Mouse (Mus musculus): ENCODE measurements around the gene Glyr1. TPM values are rescaled to one million over a fixed set of nuclear protein-coding genes. Genes with fewer than 3 reads are reported as not detected.

Glyr1 gene
- polyA plus RNA-seq, 1 experiment from 2014 or later = 188 TPM

DNA sequence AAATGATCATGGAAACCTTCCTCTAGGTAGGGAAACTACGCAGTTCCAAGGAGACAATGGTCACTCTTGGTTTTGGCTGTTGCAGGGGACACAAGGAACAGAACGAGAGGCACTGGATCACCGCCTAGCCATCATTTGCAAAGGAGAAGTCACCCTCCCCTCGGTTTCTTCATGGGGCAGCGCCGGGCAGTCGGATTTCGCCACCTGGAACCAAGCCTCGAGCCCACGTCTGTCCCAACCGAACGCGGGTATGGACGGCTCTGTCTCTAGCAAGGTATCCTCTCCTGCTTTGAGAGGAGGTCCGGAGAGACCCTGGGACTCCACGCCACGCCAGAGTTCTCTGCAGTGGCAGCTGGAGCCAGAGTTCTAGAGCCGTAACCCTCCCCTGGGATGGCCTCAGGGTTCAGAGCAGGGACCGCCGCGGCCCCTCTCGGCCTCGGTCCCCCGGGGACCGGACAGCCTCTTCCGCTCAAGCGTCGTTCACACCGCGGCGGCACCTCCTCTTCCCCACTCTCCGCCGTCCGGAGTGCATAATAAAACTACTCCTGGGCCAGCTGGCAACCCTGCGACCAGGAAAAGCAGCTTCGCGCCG lies 385 bp downstream of the Glyr1 start:
- Histone ChIP-seq H3K4me2 (peak overlapping the region; percentile 92), H3K36me3 (ENCODE audit: poor library complexity, severe bottlenecking) (peaks cover 41% of the 10 kb centered on the region), H3K4me1 (peaks cover 32% of the 10 kb centered on the region), H3K9me3 (replicated peaks) (no peaks in the 10 kb centered on the region), H3K4me3 (peak overlapping the region; percentile 98), H3K27ac (peak overlapping the region; percentile 68), H3K9ac (peak overlapping the region; percentile 97), H3K27me3 (no peaks in the 10 kb centered on the region)
- peak; percentile 56; the same call in 1 of the 2 replicates for ATAC-seq
- under 1% methylated on average over 38 of the region's 38 CpGs for WGBS

DNA sequence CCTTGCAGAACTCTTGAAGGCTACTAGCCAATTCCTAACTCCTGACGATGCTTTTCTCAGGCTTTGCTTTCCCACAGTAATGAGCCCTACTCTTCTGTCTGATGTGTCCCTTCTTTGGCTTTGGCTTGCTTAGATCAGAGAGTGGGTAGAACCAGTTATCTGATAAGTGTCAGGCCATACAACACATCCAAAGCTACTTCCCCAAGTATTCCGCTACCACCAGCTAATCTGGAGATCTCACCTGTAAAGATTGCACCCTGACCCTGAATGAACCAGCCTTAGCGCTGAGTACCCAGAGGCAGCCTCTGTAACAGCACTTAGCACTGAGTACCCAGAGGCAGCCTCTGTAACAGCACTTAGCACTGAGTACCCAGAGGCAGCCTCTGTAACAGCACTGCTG lies 4.3 kb downstream of the Glyr1 start:
- Histone ChIP-seq H3K36me3 (ENCODE audit: poor library complexity, severe bottlenecking) (peaks cover 69% of the 10 kb centered on the region), H3K4me2 (no peak overlapping the region), H3K4me1 (peaks cover 13% of the 10 kb centered on the region), H3K4me3 (no peak overlapping the region), H3K9me3 (replicated peaks) (no peaks in the 10 kb centered on the region), H3K9ac (no peak overlapping the region), H3K27me3 (no peaks in the 10 kb centered on the region), H3K27ac (no peak overlapping the region)
- WGBS = 95% methylated on average over 3 of the region's 3 CpGs
- ATAC-seq = no peak

DNA sequence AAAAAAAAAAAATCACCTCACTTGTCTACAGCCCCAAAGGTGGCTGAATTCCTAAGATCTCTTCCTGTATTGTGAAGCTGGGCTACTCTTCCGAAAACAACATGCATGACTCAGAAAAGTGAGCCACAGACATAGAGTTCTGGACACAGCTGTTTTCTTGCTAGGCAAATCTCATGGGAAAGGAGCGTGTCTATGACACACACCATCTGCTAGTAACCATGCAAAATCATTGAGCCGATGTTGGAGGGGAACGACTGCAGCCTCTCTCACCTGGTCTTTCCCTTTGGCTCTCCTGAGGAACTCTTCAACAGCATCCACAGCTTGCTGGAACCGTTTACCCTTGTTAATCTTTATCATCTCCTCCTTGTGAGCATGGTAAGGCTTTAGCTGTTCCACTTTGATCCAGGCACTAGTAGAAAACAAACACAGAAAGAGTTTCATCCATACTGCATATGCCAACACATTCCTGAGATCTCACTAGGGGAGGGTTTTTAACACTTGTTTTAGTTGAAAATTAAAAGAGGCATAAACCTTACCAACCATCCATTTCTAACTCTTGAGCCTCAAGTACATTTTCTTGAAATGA lies 12.9 kb downstream of the Glyr1 start:
- Histone ChIP-seq H3K4me1 (no peaks in the 10 kb centered on the region), H3K27ac (no peak overlapping the region), H3K27me3 (no peaks in the 10 kb centered on the region), H3K4me3 (no peak overlapping the region), H3K4me2 (no peak overlapping the region), H3K36me3 (ENCODE audit: poor library complexity, severe bottlenecking) (peaks cover 99% of the 10 kb centered on the region), H3K9me3 (replicated peaks) (no peaks in the 10 kb centered on the region), H3K9ac (no peak overlapping the region)
- no peak for ATAC-seq
- 92% methylated on average over 5 of the region's 5 CpGs for WGBS

DNA sequence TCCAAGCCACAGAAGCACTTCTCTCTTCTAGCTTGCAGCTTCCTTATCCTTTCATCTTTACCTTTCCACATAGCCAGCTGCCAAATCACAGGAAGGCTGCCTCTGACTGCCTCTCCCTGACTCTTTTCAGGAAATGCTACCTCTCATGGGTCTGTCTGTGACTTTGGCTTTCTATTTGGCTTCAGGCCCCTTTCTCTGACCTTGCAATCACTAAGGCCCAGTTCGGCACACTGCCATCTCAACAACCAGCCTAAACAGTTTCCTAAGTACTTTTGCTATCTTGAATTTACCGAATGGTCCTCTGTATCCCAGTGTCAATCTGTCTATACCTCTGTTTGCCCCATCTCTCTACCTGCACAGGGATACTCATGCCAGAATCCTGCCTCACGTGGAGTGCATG lies 14.1 kb downstream of the Glyr1 start:
- H3K4me2 ChIP-seq = no peak overlapping the region
- no peaks in the 10 kb centered on the region for H3K9me3 ChIP-seq (replicated peaks)
- H3K4me1 ChIP-seq = no peaks in the 10 kb centered on the region
- no peak for ATAC-seq
- H3K9ac ChIP-seq = no peak overlapping the region
- H3K27ac ChIP-seq = no peak overlapping the region
- H3K27me3 ChIP-seq = no peaks in the 10 kb centered on the region
- no peak overlapping the region for H3K4me3 ChIP-seq
- H3K36me3 ChIP-seq (ENCODE audit: poor library complexity, severe bottlenecking) = peaks cover 99% of the 10 kb centered on the region
- WGBS = 95% methylated on average over 3 of the region's 3 CpGs

DNA sequence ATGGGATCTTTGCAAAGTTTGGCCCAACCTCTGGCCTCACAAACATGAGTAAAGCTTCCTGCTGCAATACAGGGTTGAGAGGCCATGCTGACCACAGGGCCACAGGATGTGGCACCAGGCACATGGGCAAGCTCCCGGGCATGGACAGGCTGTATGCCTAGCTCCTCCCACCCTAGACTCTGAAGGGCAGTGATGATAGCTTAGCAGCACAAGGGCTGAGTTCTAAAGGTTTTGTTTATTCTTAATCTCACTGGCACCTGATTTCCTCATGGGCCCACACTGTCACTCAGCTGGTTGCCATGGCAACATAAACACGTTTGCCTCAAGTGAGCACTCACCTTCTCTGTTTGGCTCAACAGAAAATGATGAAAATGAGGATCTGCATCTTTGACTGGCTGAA lies 19.8 kb downstream of the Glyr1 start:
- no peak for ATAC-seq

DNA sequence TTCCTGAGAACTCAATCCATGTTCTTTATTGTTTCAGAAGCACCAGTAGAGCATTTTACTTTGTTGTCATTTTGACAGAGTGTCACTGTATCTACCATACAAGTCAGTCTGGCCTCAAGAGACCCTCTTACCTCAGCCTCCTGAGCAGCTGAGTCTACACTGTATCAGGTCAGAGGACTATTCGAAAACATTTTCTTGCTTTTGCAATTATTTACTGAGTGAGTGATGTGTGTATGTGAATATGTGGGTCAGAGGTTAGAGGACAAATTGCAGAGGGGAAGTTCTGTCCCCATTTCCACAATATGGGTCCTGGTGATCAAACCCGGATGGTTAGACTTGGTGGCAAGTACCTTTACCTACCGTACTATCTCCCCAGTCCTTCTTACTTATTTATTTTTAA lies 25.6 kb downstream of the Glyr1 start:
- Histone ChIP-seq H3K9ac (no peak overlapping the region), H3K27ac (no peak overlapping the region), H3K36me3 (ENCODE audit: poor library complexity, severe bottlenecking) (peaks cover 97% of the 10 kb centered on the region), H3K4me1 (no peaks in the 10 kb centered on the region), H3K9me3 (replicated peaks) (no peaks in the 10 kb centered on the region), H3K27me3 (no peaks in the 10 kb centered on the region), H3K4me3 (no peak overlapping the region), H3K4me2 (no peak overlapping the region)
- WGBS = 96% methylated on average over 3 of the region's 3 CpGs
- no peak for ATAC-seq

More for the DNA sequence above, 19.8 kb downstream of the Glyr1 start:
- Histone ChIP-seq H3K27ac (no peak overlapping the region), H3K9me3 (replicated peaks) (no peaks in the 10 kb centered on the region), H3K4me3 (no peak overlapping the region), H3K4me2 (no peak overlapping the region), H3K9ac (no peak overlapping the region), H3K36me3 (ENCODE audit: poor library complexity, severe bottlenecking) (peaks cover 99% of the 10 kb centered on the region), H3K4me1 (no peaks in the 10 kb centered on the region), H3K27me3 (no peaks in the 10 kb centered on the region)
- 62% methylated on average over 2 of the region's 2 CpGs for WGBS

DNA sequence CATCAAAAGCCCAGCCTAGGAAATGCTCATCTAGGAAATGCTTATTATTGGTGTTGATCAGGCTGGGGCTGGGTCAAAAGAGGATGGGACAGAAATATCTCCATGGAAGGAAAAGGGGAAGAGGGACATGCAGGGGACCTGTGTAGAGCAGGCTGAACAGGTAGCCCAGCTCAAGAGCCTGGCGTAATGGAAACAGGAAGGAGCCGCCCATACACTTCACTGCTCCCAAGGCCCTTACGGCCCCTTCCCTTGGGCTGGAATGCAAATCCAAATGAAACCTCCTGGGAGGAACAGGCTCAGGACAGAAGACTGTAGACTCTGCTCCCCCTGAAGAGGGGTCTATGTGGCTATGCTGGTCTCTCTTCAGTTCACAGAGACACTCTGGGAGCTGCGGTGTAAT lies 35.1 kb downstream of the Glyr1 start:
- Histone ChIP-seq H3K4me1 (peaks cover 11% of the 10 kb centered on the region), H3K27ac (no peak overlapping the region), H3K4me2 (no peak overlapping the region), H3K9me3 (replicated peaks) (no peaks in the 10 kb centered on the region), H3K27me3 (no peaks in the 10 kb centered on the region), H3K36me3 (ENCODE audit: poor library complexity, severe bottlenecking) (peaks cover 66% of the 10 kb centered on the region), H3K9ac (no peak overlapping the region), H3K4me3 (no peak overlapping the region)
- no peak for ATAC-seq
- WGBS = 90% methylated on average over 4 of the region's 4 CpGs

DNA sequence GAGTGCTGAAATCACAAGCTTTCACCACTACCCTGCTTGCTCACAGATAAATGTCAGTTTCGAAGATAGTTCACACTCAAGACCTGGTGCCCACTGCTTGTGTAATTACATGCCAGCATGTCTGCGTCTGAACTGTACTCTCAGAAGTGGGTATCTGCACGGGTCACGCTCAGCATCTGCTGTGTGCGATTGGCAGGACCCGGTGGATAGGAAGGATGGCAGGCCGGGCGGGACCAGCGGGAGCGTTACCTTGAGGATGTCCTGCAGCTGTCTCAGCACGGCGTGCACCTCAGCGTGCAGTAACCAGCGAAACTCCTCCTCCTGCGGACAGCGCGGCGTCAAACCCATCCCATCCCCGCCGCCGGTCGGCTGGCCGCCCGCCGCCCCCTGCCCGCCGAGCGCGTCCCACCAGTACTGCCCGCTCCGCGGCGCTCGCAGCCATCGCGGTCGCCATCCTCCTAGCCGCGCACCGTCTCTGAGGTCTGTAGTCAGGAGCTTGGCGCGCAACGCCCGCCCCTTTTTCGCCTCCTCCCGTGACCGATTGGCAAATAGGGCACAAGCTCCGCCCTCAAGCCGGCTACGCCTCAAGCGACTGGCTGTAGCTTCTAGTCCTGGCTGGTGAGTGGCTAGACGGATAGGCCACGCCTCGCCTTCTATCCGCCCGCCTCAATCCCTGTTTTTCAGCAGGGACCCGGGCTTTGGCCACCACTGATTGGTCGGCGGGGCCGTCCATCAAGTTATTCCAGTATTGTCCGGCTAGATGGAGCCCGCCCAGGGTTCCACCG lies 36.4 kb downstream of the Glyr1 start, which contains the start of gene Rogdi:
TSS of gene Rogdi (minus strand) at position 500 of the 785 bp plus-strand sequence.
- Histone ChIP-seq H3K36me3 (ENCODE audit: poor library complexity, severe bottlenecking) (peaks cover 60% of the 10 kb centered on the region), H3K4me2 (peak within 1 kb of the TSS; percentile 76), H3K9ac (peak within 1 kb of the TSS; percentile 65), H3K4me3 (peak within 1 kb of the TSS; percentile 54), H3K27ac (peak within 1 kb of the TSS; percentile 27; the same call in 1 of the 2 replicates), H3K9me3 (replicated peaks) (no peaks in the 10 kb centered on the region), H3K4me1 (peaks cover 11% of the 10 kb centered on the region), H3K27me3 (no peaks in the 10 kb centered on the region)
- WGBS = under 1% methylated on average over 55 of the region's 63 CpGs
- ATAC-seq = peak; percentile 100

DNA sequence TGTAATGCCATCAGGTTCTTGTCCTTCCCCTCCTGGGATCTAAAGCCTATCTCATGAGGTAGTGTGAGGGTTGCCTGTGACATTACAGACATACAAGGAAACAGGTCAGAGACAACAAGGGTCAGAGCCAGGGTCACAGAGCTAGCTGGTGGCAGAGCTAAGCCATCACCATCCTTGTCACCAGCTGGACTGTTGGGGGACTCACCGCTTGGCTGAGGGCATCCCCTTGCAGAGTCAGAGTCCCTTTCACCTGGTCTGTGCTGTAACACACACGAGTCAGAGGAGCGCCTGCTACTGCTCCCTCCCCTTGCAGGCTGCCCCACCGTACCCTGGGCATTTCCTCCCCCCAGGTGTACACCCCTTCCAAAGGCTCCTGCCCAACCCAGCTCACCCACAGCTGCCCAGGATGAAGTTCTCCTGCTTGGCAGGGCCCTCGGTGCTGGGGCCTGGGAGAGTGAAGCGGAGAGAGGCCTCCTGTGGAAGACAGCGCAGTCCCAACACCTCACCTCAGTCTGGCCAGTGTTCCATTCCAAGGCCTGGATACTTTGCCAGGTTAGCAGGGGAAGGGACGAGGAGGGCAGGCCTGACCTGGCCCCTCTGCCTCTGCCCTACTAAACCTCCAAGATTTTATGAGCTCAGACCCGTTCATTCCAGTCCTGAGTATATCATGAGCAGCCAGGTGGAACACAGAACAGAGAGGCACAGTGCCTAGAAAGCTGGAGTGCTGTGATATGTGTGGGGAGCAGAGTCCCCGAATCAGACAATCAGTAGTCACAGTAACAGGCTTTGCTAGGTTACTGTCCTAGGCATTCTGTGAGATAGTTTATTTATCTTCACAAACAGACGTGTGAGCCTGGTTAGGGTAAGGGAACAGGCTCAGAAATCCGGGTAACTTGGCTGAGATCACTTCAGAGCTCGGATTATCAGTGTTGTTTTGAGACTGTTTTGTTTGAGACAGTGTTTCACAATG lies 37.3 kb downstream of the Glyr1 start:
- peak overlapping the region; percentile 27; the same call in 1 of the 2 replicates for H3K27ac ChIP-seq
- no peaks in the 10 kb centered on the region for H3K27me3 ChIP-seq
- peak overlapping the region; percentile 54 for H3K4me3 ChIP-seq
- WGBS = 57% methylated on average over 13 of the region's 13 CpGs
- peaks cover 11% of the 10 kb centered on the region for H3K4me1 ChIP-seq
- H3K4me2 ChIP-seq = peak overlapping the region; percentile 76
- peak overlapping the region; percentile 65 for H3K9ac ChIP-seq
- no peaks in the 10 kb centered on the region for H3K9me3 ChIP-seq (replicated peaks)
- no peak for ATAC-seq
- H3K36me3 ChIP-seq (ENCODE audit: poor library complexity, severe bottlenecking) = peaks cover 51% of the 10 kb centered on the region

DNA sequence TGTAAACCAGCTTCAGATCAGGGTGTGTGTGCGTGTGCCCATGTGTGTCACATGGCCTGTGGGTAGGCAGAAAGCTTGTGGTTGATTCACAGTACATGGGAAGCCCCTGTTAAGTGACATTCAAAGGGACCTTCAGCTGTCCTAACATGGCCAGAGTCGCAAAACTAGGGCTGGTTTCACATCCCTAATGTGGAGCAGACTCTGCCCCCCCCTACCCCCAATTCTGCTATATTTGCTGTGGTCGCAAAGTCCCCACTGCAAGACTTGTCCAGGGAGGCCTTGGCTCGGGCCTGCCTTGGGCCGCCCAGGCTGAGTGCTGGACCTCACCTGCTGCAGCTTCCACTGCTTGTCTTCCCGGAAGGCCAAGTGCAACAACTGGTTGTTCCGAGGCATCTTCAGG lies 38.4 kb downstream of the Glyr1 start:
- H3K27ac ChIP-seq = no peak overlapping the region
- no peak for ATAC-seq
- peaks cover 11% of the 10 kb centered on the region for H3K4me1 ChIP-seq
- H3K36me3 ChIP-seq (ENCODE audit: poor library complexity, severe bottlenecking) = peaks cover 40% of the 10 kb centered on the region
- H3K9me3 ChIP-seq (replicated peaks) = no peaks in the 10 kb centered on the region
- 87% methylated on average over 7 of the region's 7 CpGs for WGBS
- H3K4me2 ChIP-seq = no peak overlapping the region
- H3K27me3 ChIP-seq = no peaks in the 10 kb centered on the region
- H3K9ac ChIP-seq = no peak overlapping the region
- no peak overlapping the region for H3K4me3 ChIP-seq

DNA sequence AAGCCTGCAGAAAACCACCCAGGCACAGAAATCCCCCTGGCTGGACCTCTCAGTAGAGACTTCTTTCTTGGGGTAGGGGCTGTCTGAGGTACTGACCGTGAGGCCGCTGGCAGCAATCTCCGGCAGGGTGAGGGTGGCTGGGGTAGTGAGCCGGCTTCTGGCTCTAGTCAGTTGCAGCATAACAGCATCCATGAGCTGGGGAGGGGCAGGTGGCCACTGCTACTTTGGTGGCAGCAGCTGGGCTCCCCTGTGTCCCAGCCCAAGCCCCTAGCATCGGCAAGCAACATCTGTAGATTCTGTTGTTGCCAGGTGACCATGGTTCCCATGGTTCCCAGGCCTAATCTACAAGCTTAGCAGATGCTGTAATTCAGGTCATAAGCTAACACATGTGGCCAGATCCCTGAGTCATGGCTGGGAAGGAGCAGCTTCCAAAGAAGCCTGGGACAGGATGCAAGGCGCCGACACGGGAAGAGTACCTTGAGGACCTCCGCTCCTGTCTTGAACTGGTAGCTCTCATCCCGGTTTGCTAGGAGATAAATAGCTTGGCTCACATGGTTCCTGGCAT lies 39.2 kb downstream of the Glyr1 start:
- H3K4me3 ChIP-seq = no peak overlapping the region
- peaks cover 32% of the 10 kb centered on the region for H3K36me3 ChIP-seq (ENCODE audit: poor library complexity, severe bottlenecking)
- ATAC-seq = no peak
- H3K9me3 ChIP-seq (replicated peaks) = no peaks in the 10 kb centered on the region
- 87% methylated on average over 10 of the region's 10 CpGs for WGBS
- H3K4me2 ChIP-seq = no peak overlapping the region
- H3K27me3 ChIP-seq = no peaks in the 10 kb centered on the region
- no peak overlapping the region for H3K27ac ChIP-seq
- H3K4me1 ChIP-seq = peaks cover 11% of the 10 kb centered on the region
- H3K9ac ChIP-seq = no peak overlapping the region

Data from forebrain, embryonic 13.5 days (tissue).